Mouse (Mus musculus): ENCODE results near the gene Fkbp3.

Gene Fkbp3

DNA sequence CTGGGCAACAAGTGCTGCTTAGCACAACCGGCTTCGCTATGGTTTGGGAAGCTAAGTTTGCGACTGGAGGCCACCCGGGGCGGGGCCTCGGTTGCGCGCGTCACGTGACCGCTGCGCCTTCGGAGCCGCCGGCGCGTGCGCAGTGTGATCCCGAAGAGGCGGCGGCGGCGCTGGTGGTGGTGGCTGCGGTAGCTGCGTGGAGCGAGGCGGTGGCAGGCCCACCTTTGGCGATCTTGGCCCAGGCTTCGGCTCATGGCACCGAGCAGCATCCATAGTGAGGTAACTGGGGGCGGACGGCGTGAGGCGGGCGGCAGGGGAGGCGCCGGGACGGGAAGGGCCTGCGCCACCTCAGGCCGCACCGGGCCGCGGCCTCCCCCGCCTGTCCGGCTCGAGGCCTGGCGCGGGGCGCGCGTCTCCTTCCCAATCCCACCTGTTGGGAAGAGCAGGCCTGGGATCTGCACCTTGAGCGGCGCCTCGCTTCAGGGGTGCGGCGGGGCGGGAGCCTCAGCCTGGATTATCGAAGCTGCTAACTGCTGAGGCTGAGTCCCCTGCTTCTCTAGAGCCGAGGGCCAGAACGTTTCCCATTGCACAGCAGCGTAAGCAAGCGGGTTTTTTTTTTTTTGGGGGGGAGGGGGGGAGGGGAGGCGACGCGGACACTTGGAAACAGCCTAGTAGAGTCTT is 37.5 kb downstream of the Fkbp3 start, which contains the start of gene Prpf39:
Gene Prpf39, plus strand, starts transcription at position 144 of the 681 bp plus-strand sequence.
- peak; percentile 96 for ATAC-seq (ENCODE audit: insufficient number of reproducible peaks, low FRiP score, low TSS enrichment)

DNA sequence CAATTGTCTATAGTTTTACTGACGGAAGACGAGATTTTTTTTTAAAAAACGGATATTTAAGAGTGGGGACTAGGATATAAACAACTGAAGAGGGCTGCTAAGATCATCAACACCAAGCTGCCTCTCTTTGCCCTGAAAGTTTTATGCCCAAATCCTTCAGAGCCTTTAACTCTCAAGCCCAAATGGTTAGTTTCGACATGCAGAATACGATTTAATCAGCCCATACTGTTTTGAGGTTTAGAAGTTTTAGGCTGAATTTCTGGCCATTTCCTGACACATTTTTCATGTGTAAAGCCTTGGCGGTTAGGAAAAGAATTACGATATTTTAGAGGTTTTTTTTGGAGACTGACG is 38.0 kb downstream of the Fkbp3 start:
- peak; percentile 3; the same call in 1 of the 2 replicates for ATAC-seq (ENCODE audit: insufficient number of reproducible peaks, low FRiP score, low TSS enrichment)

DNA sequence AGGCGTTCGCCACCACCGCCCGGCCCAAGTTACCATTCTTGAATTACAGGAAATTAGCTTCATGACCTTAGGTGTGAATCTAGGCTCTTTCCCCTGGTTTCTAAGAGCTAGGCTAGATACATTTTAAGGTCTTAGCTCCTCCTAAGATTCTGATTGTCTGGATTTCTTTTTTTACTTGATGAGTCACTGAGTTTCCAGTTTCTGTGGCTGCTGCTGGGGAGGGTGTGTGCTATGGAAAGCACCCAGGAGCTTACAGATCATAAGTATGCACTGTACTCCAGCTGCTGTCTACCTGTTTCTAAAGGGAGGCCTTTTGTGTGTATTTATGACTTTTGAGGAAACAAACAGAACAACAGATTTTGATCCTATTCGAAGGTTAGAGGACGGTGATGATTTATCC is 51.0 kb downstream of the Fkbp3 start:
- no peak for ATAC-seq (ENCODE audit: insufficient number of reproducible peaks, low FRiP score, low TSS enrichment)
